Mouse (Mus musculus): ENCODE measurements around the gene Ces2c.
"Not testable (repeated sequence)": the region's sequence is repeated elsewhere in the genome, so short reads cannot be mapped to it uniquely, and the experiment has no call there.

Gene Ces2c

DNA sequence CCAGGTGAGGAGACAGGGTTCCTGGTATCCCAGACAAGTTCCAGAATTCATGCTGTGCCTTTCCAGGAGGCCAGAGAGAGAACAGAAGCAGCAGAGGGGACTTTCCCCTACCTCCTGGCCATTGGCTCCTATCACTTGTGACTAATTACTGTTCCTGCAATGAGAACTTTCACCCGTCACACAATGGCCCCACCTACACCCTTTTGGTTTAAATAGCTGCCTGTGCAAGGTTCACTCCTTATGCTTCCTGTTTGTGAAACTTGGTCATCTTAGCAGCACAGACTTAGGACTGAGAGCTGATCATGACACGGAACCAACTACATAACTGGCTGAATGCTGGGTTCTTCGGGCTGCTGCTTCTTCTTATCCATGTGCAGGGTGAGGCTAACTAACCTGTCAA is at the start of gene Ces2c:
Gene Ces2c (plus strand): TSS at position 238 of the 400 bp plus-strand sequence.
- DNase-seq (ENCODE audit: low read depth) = no peak

DNA sequence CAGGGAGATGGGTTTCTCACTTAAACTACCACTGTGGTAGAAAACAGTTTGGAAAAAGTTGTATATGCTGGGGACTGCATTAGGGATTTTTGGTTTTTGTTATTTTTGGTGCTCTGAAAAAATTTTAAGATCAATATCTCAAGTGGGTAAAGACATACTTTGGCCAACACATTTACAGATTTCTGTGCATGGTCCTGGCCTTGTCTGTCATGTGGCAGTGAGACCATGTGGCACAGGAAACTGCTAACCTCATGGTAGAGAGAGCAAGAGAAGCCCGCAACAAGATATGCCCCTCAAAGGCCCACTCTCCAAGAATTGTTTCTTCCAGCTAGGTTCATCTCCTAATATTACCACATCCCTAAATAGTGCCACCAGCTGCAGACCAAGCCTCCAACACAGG is 47.5 kb upstream of the Ces2c start:
- no peak for DNase-seq (ENCODE audit: low read depth)

DNA sequence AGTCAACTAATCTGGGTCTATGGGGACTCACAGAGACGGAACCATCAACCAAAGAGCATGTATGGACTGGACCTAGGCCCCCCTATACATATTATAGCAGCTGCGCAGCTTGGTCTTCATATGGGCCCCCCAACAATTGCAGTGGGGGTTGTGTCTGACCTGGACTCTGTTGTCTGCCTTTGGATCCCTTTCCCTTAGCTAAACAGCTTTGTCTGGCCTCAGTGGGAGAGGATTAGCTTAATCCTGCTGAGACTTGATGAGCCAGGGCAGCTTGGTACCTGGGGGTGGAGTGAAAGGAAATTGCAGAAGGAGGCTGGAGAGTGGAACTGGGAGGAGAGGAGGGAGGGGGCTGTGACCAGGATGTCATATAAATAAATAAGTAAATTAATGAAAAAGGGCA is 40.7 kb upstream of the Ces2c start:
- no peak for DNase-seq (ENCODE audit: low read depth)

DNA sequence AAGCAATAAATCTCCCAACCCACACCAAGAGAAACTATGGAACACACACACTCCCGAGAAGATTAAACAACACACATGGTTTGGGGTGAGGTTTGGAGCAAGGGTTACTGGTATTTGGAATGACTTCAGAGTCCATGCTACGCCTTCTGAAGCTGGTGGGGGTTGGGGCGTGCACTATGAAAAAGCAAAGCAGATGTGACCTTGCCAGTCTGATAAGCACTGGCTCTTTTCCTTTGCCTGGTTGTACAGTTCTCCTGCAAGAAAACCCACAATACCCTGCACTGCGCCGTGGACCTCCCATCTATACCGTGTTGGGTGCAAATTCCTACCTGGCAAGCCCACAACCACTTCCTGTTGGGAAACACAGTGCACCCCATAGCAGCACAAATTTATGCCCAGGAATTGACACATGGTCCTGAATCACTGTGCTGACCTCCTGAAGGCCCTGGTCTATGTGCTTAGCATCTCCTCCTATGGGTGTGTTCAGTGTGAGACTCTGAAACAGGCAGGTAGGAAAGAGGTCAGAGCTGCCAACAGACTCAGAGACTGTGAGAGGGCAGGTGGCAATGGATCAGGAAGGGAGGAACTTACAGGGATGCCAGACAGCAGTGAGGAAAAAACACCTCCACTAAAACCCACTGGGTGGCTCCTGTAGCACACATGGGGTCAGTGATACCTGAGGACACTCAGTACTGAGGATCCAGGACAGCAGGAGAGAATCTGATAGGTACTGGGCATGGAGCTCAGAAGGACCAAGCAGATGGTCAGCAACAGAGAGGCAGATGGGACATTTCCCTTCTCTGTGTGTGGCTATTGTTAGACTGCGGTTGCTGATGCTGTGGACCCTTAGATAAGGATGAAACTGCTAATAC is 38.1 kb upstream of the Ces2c start:
- no peak for DNase-seq (ENCODE audit: low read depth)

DNA sequence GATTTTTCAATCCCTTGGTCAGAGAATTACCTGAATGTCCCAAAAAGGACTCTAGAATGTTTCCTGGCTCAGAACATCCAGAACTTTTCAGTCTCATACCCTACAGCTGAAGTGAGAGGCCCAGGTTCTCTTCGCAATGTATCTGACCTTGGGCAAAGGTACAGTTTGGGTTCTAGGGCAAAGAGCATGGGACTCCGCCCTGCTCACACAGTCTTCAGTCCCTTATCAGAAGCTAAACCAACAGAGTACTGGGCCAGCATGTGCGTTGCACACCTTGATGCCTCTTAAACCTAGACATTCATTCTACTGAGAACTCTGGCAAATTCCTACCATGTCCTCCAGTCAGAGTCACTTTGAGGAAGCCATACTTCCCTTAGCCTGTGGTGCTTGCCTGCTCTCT is 37.4 kb upstream of the Ces2c start:
- DNase-seq (ENCODE audit: low read depth) = no peak

DNA sequence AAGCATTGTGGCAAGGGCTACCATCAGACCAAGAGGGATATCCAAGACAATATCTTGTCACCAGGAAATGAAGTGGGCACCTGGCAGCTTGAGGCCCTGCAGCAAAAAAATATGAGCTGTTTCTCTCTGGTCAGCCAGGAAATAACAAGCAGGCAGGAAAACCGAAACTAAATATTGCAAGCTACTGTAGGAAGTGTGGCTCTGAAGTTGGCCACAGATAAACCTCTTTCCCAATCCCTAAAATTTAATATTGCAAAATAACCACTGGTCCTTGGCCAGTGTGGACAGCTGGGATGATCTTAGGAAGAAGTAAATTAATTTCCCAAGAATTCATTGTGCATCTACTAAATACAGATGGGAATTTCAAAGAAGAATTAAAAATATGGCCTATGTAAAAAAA is 20.0 kb upstream of the Ces2c start:
- no peak for DNase-seq (ENCODE audit: low read depth)

DNA sequence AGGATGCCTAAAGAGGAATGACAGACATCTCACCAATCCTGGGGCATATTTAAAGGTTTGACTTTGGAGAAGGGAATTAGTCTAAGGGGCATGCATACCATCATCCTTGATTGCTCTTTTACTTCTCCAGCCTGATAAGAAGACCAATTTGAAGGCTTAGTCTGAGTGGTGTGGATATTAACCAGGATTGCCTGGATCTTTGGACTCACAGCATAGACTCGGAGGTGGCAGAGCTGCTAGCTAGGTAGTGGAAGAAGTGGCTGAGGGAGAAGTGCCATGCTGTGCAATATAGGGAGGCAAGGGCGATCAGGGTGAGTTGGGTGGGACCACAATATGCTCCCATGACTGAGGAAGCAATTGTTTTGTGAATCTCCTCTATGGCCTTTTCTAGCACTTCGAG is 18.6 kb upstream of the Ces2c start:
- DNase-seq (ENCODE audit: low read depth) = no peak

DNA sequence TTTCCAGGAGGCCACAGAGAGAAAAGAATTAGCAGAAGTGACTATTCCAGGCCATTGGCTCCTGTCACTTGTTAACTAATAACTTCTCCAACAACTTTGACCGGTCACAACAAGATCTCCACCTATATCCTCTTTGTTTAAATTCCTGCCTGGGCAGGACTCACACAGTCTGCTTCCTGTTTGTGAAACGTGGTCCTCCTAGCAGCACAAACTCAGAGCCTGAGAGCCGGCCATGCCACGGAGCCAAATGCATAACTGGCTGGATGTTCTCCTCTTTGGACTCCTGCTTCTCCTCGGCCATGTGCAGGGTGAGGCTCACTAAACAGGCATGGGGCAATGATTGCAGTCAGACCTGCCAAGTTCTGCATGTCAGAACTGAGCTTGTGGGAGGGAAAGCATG is 15.4 kb upstream of the Ces2c start, which contains the start of gene Ces2b:
Gene Ces2b (plus strand): TSS at position 133 of the 400 bp plus-strand sequence.
- no peak for DNase-seq (ENCODE audit: low read depth)

DNA sequence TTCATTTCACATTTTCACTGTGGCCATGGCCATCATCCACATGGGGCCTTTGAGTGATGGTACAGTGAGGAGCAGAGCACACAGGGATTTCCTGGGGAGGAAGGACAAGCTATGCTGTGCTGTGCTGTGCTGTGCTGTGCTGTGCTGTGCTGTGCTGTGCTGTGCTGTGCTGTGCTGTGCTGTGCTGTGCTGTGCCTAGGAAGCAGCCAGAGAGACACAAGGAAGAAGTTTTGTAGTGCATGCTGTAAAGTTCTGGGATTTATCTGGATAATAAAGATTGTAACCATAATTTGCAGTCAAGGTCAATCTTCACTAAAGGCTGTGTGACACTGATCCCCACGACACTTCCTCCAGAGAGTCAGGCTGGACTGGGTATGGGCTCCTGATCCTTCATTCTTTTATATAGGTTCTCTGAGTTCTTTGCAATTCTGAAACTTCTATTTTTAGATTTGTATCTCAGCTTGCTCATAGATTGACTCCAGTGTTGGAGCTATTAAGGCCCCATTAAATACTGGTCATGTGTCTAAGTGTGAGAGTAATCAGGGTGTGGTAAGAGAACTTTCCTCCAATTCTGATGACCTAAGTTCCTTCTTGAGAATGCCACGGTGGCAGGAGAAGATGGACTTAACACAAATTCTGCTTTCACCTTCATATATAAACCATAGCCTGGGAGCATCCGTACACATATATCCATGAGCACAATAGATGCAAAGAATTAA is 5.3 kb upstream of the Ces2c start:
- DNase-seq (ENCODE audit: low read depth) = no peak

DNA sequence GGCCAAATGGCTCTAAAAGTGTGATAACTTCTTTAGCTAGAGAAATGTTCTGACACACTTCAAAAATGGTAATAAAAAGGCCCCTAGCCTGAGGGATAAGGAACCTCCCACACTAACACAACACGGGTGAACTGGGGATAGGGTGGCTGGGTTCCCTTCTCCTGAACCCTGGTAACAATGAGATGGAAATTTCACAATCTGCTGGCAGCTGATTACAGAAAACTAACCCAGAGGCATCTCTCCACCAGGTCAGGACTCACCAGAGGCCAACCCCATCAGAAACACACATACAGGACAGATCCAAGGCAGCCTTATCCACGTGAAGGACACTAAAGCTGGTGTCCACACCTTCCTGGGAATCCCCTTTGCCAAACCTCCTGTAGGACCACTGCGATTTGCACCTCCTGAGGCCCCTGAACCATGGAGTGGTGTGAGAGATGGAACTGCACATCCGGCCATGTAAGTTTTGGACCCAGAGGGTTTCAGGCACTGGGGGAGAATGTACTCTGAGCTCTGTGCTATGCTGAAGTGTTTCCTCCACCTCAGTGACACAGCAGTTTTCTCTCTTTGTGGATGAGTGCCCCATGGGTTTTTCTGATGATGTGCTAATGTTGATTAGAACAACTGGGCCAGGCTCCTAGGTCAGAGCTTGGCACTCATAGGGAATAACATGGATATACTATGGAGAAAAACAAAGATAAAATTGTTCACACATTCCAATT is 1.0 kb downstream of the Ces2c start:
- no peak for DNase-seq (ENCODE audit: low read depth)

DNA sequence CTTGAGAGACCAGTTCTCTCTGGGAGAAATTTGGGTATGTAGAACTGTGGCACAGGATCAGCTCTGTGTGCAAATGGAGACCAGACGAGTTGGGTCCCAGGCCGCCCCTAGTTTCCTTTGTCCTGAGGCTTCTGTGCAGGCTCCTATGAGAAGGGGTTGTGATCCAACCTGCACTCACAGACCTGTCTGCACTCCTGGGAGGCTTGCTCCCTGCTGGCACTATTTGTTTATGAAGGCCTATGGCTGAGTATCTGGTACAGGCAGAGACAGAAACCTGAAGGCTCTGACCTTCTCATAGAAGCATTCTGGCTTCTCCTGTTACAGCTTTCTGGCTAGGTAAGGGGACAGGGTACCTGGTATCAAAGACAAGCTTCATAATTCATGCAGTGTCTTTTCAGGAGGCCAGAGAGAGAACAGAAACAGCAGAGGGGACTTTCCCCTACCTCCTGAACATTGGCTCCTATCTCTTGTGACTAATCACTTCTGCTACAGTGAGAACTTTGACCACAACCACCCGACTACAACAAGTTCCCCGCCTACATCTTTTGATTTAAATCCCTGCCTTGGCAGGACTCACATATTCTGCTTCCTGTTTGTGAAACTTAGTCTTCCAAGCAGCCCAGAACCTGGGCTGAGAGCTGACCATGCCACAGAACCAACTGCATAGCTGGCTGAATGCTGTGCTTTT is 20.1 kb downstream of the Ces2c start:
- not testable (repeated sequence) for DNase-seq (ENCODE audit: low read depth)

DNA sequence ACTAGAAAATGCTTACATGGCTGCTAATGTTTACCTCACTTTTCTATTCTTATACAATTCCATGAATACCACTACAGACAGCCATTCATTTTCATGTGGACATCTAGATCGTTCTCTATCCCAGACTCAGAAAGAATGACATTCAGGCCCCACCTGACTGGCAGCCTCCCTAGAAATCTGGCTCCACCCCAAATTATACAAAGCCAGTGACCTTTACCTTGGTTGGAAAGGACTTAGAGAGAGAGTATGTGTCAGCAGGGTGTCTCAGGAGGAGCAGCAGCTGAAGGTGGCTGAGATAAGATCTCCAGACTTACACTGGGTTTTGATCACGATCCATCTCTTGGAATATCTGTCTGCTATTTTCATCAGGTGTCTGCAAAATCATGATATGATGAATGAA is 22.0 kb downstream of the Ces2c start:
- not testable (repeated sequence) for DNase-seq (ENCODE audit: low read depth)

DNA sequence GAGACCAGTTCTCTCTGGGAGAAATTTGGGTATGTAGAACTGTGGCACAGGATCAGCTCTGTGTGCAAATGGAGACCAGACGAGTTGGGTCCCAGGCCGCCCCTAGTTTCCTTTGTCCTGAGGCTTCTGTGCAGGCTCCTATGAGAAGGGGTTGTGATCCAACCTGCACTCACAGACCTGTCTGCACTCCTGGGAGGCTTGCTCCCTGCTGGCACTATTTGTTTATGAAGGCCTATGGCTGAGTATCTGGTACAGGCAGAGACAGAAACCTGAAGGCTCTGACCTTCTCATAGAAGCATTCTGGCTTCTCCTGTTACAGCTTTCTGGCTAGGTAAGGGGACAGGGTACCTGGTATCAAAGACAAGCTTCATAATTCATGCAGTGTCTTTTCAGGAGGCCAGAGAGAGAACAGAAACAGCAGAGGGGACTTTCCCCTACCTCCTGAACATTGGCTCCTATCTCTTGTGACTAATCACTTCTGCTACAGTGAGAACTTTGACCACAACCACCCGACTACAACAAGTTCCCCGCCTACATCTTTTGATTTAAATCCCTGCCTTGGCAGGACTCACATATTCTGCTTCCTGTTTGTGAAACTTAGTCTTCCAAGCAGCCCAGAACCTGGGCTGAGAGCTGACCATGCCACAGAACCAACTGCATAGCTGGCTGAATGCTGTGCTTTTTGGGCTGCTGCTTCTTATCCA is 39.5 kb downstream of the Ces2c start:
- not testable (repeated sequence) for DNase-seq (ENCODE audit: low read depth)

DNA sequence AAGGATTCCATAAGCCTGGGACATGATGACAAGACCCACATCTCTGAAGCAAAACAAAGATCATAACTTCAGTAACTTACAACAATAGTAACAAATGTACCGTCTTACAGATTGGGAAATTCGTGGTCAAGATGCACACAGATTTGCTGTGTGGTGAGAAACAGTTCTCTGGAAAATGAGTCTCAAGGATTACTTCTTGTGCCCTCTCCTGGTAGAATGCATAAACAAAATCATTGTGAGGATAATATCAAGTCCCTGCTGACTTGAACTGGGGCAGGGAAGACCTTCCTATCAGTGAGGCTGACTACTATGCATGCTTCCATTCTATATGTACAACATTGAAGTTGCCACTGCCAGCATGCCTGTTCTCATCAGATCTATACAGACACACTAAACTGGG is 54.9 kb downstream of the Ces2c start:
- DNase-seq (ENCODE audit: low read depth) = peak; percentile 4

Measured in NIH3T3 (cell line).